ENCODE assay signal across 19 mouse cellular contexts in genomic region chr7:92796813-92797212, GRCm38 (mm10). TPM values are rescaled to one million over a fixed set of nuclear protein-coding genes. Genes with fewer than 3 reads are reported as not detected.
DNase-seq lines count a peak whose midpoint lies in the region; ATAC-seq and TF ChIP-seq lines count a peak whose summit lies in the region.
"Had no signal": no experiment of that assay in that cellular context is flagged by ENCODE, and none has a peak within 500 bp of the region (broad histone marks: within the 10 kb centered on the region; RNA-seq: fewer than 3 reads in every experiment).

No protein-coding gene starts in this region.

- no peaks in the 10 kb centered on the region for H3K27me3 ChIP-seq in embryonic facial prominence, embryonic 14.5 days (replicated peaks; ENCODE audit: control insufficient read depth, insufficient read depth, low read length)
- no peaks in the 10 kb centered on the region for H3K27me3 ChIP-seq in kidney, embryonic 14.5 days (ENCODE audit: control insufficient read depth, insufficient read depth, low read length)
- H3K27me3 ChIP-seq: limb, embryonic 15.5 days; midbrain, embryonic 15.5 days had no signal

- DNase-seq in gastrocnemius, postnatal 14 days: peak; percentile 21
- DNase-seq in gastrocnemius, postnatal 4 days (ENCODE audit: low spot score in 2 of 2): no peak
- peak; percentile 24 for DNase-seq in layer of hippocampus, adult 9-11 months
- DNase-seq in layer of hippocampus, adult 2 months (ENCODE audit: low spot score in 2 of 2): no peak
- DNase-seq in embryonic facial prominence, embryonic 14.5 days (ENCODE audit: low spot score): peak; percentile 58
- peak; percentile 59 for DNase-seq in skeletal muscle tissue, adult 2 months (ENCODE audit: low read depth, low spot score)
- DNase-seq: forebrain, postnatal 0 days; kidney, adult 9 months; layer of hippocampus, postnatal 36 days; liver, postnatal 0 days; retina, postnatal 1 day; right cerebral cortex, postnatal 4 days had no signal

- no peaks in the 10 kb centered on the region for H3K9me3 ChIP-seq in embryonic facial prominence, embryonic 14.5 days (ENCODE audit: control insufficient read depth, low read length)
- no peaks in the 10 kb centered on the region for H3K9me3 ChIP-seq in kidney, embryonic 14.5 days (ENCODE audit: control insufficient read depth, low read length)
- H3K9me3 ChIP-seq: limb, embryonic 15.5 days; megakaryocyte, embryonic 14.5 days; midbrain, embryonic 15.5 days had no signal

- intact Hi-C loops in gastrocnemius, postnatal 14 days (cut with DNase I; ENCODE audit: low total_unique reads): no loop called here

- no peak for TF ChIP-seq CTCF in layer of hippocampus, adult 2 months (conservative IDR thresholded peaks at IDR 0.05)

- no peak overlapping the region for H3K4me3 ChIP-seq in layer of hippocampus, adult 2 months
- H3K4me3 ChIP-seq in embryonic facial prominence, embryonic 14.5 days (ENCODE audit: low read depth, low read length): no peak overlapping the region
- no peak overlapping the region for H3K4me3 ChIP-seq in kidney, embryonic 14.5 days (ENCODE audit: low read length)
- H3K4me3 ChIP-seq: erythroblast, embryonic 14.5 days; limb, embryonic 15.5 days; megakaryocyte, embryonic 14.5 days; midbrain, embryonic 15.5 days had no signal

- no peak overlapping the region for H3K9ac ChIP-seq in embryonic facial prominence, embryonic 14.5 days (ENCODE audit: low read depth, low read length)
- no peak overlapping the region for H3K9ac ChIP-seq in kidney, embryonic 14.5 days (ENCODE audit: low read depth, low read length)
- H3K9ac ChIP-seq: forebrain, postnatal 0 days; limb, embryonic 15.5 days; liver, postnatal 0 days; midbrain, embryonic 15.5 days had no signal

- peaks cover 8% of the 10 kb centered on the region; the same call in 1 of the 2 replicates for H3K4me1 ChIP-seq in embryonic facial prominence, embryonic 14.5 days (ENCODE audit: control insufficient read depth, insufficient read depth, low read length)
- no peaks in the 10 kb centered on the region for H3K4me1 ChIP-seq in kidney, embryonic 14.5 days (ENCODE audit: control insufficient read depth, insufficient read depth, low read length)
- H3K4me1 ChIP-seq: megakaryocyte, embryonic 14.5 days had no signal

- 0 out of 2 replicates have a peak overlapping the region, but pooled peaks have one; percentile 4 for H3K4me2 ChIP-seq in embryonic facial prominence, embryonic 14.5 days (ENCODE audit: low read depth, low read length)
- H3K4me2 ChIP-seq in kidney, embryonic 14.5 days (replicated peaks; ENCODE audit: low read depth, low read length): no peak overlapping the region
- H3K4me2 ChIP-seq: limb, embryonic 15.5 days; midbrain, embryonic 15.5 days had no signal

- H3K36me3 ChIP-seq in embryonic facial prominence, embryonic 14.5 days (ENCODE audit: control insufficient read depth, insufficient read depth, low read length): no peaks in the 10 kb centered on the region
- no peaks in the 10 kb centered on the region for H3K36me3 ChIP-seq in kidney, embryonic 14.5 days (ENCODE audit: control insufficient read depth, insufficient read depth, low read length)
- H3K36me3 ChIP-seq: limb, embryonic 15.5 days; midbrain, embryonic 15.5 days had no signal

- no peak overlapping the region for H3K27ac ChIP-seq in layer of hippocampus, adult 2 months
- 0 out of 2 replicates have a peak overlapping the region, but pooled peaks have one; percentile 16 for H3K27ac ChIP-seq in embryonic facial prominence, embryonic 14.5 days (replicated peaks; ENCODE audit: low read depth, low read length)
- no peak overlapping the region for H3K27ac ChIP-seq in kidney, embryonic 14.5 days (ENCODE audit: low read depth, low read length)
- H3K27ac ChIP-seq: hindbrain, postnatal 0 days; midbrain, embryonic 15.5 days had no signal

- 46% methylated on average over 8 of the region's 8 CpGs for WGBS in embryonic facial prominence, embryonic 14.5 days
- WGBS in kidney, embryonic 14.5 days: 61% methylated on average over 7 of the region's 8 CpGs

- no peak for ATAC-seq in embryonic facial prominence, embryonic 14.5 days (ENCODE audit: low read depth)
- no peak for ATAC-seq in kidney, embryonic 14.5 days (ENCODE audit: low FRiP score, low TSS enrichment)
- ATAC-seq: forebrain, postnatal 0 days; hindbrain, postnatal 0 days; liver, postnatal 0 days; midbrain, embryonic 15.5 days had no signal

RNA-seq across cellular contexts. Expression of gene Rab30, which starts 55.4 kb away (rescaled TPM):
- total RNA-seq in gastrocnemius, postnatal 14 days (2021): 1 to 10 TPM; 5.0 to 6.3 TPM
- 10 to 100 TPM; 10.0 to 12.8 TPM for total RNA-seq in gastrocnemius, postnatal 4 days (2021)
- 10 to 100 TPM; 41.2 to 47.2 TPM for total RNA-seq in layer of hippocampus, adult 2 months (2021)
- polyA plus RNA-seq in embryonic facial prominence, embryonic 14.5 days (2014; fragmentation: Nextera tagmentation; extraction: Ambion mirVana): 21.3 and 25.8 TPM in 2 replicates
- polyA plus RNA-seq in kidney, embryonic 14.5 days (2014; fragmentation: Nextera tagmentation; extraction: Ambion mirVana): 6.6 and 7.9 TPM in 2 replicates
- total RNA-seq: hematopoietic stem cell, adult 5-6 weeks had no signal

Comparison
In these comparisons a context has a peak if more than half of its experiments do, and no peak if none do; other contexts are left out.
1. DNase-seq: peak in gastrocnemius, postnatal 14 days (single experiment), layer of hippocampus, adult 9-11 months (single experiment), embryonic facial prominence, embryonic 14.5 days (single experiment) and skeletal muscle tissue, adult 2 months (single experiment); none in gastrocnemius, postnatal 4 days (0 of 2) and layer of hippocampus, adult 2 months (0 of 2).